Mouse (Mus musculus): Measurements from ENCODE around the gene Arhgef3. TPM values are rescaled to one million over a fixed set of nuclear protein-coding genes. Genes with fewer than 3 reads are reported as not detected.
A peak's percentile ranks its signal among the peaks of the same experiment; 100 is the strongest.

Arhgef3 gene
- polyA plus RNA-seq, 1 experiment from 2014 or later, result 1.6 TPM

DNA sequence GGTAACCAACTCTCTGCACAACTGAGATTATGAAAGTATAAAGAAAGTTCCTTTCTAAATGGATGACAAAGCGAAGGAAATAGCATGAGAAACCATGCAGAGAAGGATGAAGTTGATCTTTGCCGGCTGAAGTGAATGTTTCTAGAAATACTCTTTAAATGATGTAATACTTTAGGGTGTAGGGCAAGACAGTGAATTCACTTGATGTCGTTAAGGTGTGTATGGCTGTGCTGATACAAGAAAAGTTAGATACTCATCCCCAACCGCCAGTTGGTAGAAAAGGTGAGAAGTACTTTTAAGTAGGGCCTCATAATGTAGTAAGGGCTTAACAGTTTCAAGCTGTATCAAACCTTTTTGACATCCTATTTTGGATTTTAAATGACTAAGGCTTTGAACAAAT is 315.6 kb downstream of the Arhgef3 start:
- peak overlapping the region; percentile 71 for H3K4me3 ChIP-seq
- peaks cover 19% of the 10 kb centered on the region for H3K27me3 ChIP-seq (ENCODE audit: low read depth, poor library complexity, severe bottlenecking)
- H3K27ac ChIP-seq (replicated peaks), result no peak overlapping the region
- H3K36me3 ChIP-seq, result peaks cover 50% of the 10 kb centered on the region
- H3K9me3 ChIP-seq (replicated peaks), result peaks cover 18% of the 10 kb centered on the region
- 94% methylated on average over 4 of the region's 4 CpGs for WGBS
- DNase-seq (ENCODE audit: low spot score), result no peak
- peaks cover 22% of the 10 kb centered on the region for H3K4me1 ChIP-seq

DNA sequence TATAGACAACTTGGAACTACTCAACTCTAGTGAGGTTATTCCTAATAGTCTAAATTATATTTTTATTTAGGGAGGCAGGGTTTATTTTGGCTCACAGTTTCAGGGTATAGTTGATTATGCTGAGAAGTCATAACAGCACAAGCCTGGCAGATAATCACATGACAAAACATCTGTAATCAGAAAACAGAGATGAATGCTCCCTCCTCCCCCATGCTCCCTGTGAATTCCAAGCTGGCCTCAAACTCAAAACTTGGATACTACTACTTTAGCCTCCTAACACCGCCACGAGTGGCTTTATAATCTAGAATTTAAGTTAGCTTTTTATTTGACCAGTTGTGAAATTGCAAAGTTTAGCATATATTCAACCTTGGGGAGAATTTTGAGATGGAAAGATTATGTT is 317.4 kb downstream of the Arhgef3 start:
- no peak overlapping the region for H3K27ac ChIP-seq (replicated peaks)
- H3K4me3 ChIP-seq, result no peak overlapping the region
- H3K27me3 ChIP-seq (ENCODE audit: low read depth, poor library complexity, severe bottlenecking), result peaks cover 13% of the 10 kb centered on the region
- peaks cover 22% of the 10 kb centered on the region for H3K4me1 ChIP-seq
- 97% methylated on average over 2 of the region's 2 CpGs for WGBS
- peaks cover 18% of the 10 kb centered on the region for H3K9me3 ChIP-seq (replicated peaks)
- peaks cover 65% of the 10 kb centered on the region for H3K36me3 ChIP-seq
- DNase-seq (ENCODE audit: low spot score), result no peak

DNA sequence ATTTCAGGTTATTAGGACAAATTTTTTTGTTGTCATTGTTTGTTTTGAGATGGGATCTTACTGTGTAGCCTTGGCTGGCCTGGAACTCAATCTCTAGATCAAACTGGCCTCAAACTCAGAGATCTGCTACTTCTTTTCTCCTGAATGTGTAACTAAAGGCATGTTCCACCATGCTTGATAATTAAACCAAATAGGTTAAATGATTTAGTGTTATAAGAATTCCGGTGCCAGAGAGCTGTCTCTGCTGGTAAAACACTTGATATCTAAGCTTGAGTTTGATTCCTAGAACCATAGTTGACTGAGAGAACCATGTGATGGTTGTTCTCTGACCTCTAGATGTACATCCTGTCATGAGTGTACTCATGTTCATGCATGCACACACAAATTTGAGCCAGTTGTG is 321.4 kb downstream of the Arhgef3 start:
- H3K36me3 ChIP-seq, result peaks cover 75% of the 10 kb centered on the region
- DNase-seq (ENCODE audit: low spot score), result no peak
- no peak overlapping the region for H3K4me3 ChIP-seq
- H3K27me3 ChIP-seq (ENCODE audit: low read depth, poor library complexity, severe bottlenecking), result no peaks in the 10 kb centered on the region
- H3K27ac ChIP-seq (replicated peaks), result no peak overlapping the region
- WGBS, result 98% methylated on average over 1 of the region's 1 CpGs
- no peaks in the 10 kb centered on the region for H3K4me1 ChIP-seq
- 0 out of 2 replicates have a peak, but pooled peaks cover 3% of the 10 kb centered on the region for H3K9me3 ChIP-seq (replicated peaks)

DNA sequence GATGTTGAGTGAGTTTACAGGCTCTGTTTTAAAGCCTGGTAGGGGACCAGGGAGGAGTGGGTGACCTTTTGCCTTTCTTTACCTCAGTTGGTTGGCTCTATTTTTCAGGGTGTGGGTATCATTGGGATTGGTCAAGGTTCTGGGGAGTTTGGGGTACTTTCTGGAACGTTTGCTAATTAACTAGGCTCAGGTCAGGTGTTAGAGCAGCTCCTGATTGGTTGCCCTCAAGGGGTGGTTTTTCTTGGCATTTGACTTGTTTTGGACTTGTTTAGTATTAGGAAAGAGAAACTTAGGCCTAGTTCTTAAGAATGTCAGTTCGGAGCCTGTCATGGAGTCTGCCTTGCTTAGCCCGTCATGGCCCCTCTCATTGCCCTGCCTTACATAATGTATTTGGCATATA is 322.1 kb downstream of the Arhgef3 start:
- WGBS, result 91% methylated on average over 3 of the region's 3 CpGs
- peaks cover 73% of the 10 kb centered on the region for H3K36me3 ChIP-seq

DNA sequence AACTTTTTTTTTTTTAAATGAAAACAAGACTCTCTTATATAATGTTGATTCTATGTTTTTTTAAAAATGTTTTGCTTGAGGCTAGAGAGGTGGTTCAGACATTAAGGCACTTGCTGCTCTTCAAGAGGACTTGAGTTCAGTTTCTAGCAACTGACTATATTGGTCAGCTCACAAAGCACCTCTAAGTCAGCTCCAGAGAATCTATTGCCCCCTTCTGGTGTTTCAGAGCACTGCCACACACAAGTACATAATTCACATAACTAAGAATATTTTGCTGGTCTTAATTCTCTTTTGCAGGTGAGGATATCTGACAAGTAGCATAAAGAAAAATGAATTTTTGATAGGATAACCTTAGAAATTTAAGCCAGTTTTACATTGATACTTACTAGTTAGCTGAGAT is 326.2 kb downstream of the Arhgef3 start:
- Histone ChIP-seq H3K27me3 (ENCODE audit: low read depth, poor library complexity, severe bottlenecking) (no peaks in the 10 kb centered on the region), H3K27ac (replicated peaks) (no peak overlapping the region), H3K9me3 (replicated peaks) (no peaks in the 10 kb centered on the region), H3K36me3 (peaks cover 73% of the 10 kb centered on the region), H3K4me1 (no peaks in the 10 kb centered on the region), H3K4me3 (no peak overlapping the region)
- no peak for DNase-seq (ENCODE audit: low spot score)

More for the DNA sequence above, 322.1 kb downstream of the Arhgef3 start:
- Histone ChIP-seq H3K27me3 (ENCODE audit: low read depth, poor library complexity, severe bottlenecking) (no peaks in the 10 kb centered on the region), H3K9me3 (replicated peaks) (no peaks in the 10 kb centered on the region), H3K4me1 (no peaks in the 10 kb centered on the region), H3K27ac (replicated peaks) (no peak overlapping the region), H3K4me3 (no peak overlapping the region)
- no peak for DNase-seq (ENCODE audit: low spot score)

DNA sequence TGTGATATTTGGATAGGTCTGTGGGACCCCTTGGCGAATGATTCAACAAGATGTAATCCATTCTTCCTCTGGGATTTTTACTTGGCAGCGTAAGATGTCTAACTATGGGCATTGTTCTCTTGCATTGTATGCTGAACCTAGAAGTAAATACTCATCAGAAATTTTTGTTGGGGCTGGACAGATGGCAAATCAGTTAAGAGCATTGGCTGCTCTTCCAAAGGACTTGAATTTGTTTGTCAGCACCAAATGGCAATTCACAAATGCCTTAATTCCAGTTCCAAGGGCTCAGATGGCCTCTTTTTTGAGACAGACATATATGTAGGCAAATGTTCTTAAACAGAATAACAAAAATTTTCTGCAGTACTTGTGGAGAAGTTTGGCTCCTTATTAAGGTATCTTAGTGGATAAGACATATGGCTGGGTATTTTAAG is 330.2 kb downstream of the Arhgef3 start:
- Histone ChIP-seq H3K9me3 (replicated peaks) (no peaks in the 10 kb centered on the region), H3K4me1 (no peaks in the 10 kb centered on the region), H3K4me3 (no peak overlapping the region), H3K27me3 (ENCODE audit: low read depth, poor library complexity, severe bottlenecking) (no peaks in the 10 kb centered on the region), H3K27ac (replicated peaks) (no peak overlapping the region), H3K36me3 (peaks cover 89% of the 10 kb centered on the region)
- 83% methylated on average over 2 of the region's 2 CpGs for WGBS
- no peak for DNase-seq (ENCODE audit: low spot score)

DNA sequence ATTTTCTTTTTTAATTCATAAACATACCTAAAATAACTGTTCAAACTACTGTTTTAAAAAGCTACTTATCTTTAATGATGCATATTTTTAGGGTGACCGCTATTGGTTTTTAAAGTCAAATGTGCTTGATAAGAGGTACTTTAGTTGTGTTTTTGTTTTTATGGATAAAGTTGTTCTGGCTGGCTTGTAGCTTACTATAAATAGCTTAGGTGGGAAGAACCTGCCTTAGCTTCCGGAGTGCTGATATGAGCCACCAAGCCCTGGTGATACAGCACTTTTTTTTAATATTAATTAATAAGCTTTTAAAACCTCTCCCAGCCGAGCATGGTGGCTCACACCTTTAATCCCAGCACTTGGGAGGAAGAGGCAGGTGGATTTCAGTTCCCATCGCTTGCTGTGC is 332.3 kb downstream of the Arhgef3 start:
- H3K9me3 ChIP-seq (replicated peaks), result no peaks in the 10 kb centered on the region
- no peaks in the 10 kb centered on the region for H3K4me1 ChIP-seq
- no peak for DNase-seq (ENCODE audit: low spot score)
- 91% methylated on average over 4 of the region's 4 CpGs for WGBS
- no peak overlapping the region for H3K4me3 ChIP-seq
- H3K27ac ChIP-seq (replicated peaks), result no peak overlapping the region
- H3K36me3 ChIP-seq, result peaks cover 92% of the 10 kb centered on the region
- no peaks in the 10 kb centered on the region for H3K27me3 ChIP-seq (ENCODE audit: low read depth, poor library complexity, severe bottlenecking)

Small RNA genes within 50 kb of the gene (microRNA-seq; reads per million reads assigned to microRNA genes)
- not detected for gene Gm23633

Other genes with a start within 250 kb of the Arhgef3 start
- not detected in 2 replicates for gene Asb14, start 220.3 kb upstream of the Arhgef3 start, polyA plus RNA-seq (2016; fragmentation: Nextera tagmentation; extraction: Ambion mirVana)
- 26.1 and 30.1 TPM in 2 replicates for gene Appl1, start 143.7 kb upstream of the Arhgef3 start, polyA plus RNA-seq (2016; fragmentation: Nextera tagmentation; extraction: Ambion mirVana)
- gene Hesx1, start 120.5 kb upstream of the Arhgef3 start, polyA plus RNA-seq (2016; fragmentation: Nextera tagmentation; extraction: Ambion mirVana), result 0.39 and 1.1 TPM in 2 replicates
- 6.4 and 7.6 TPM in 2 replicates for gene Il17rd, start 76.0 kb upstream of the Arhgef3 start, polyA plus RNA-seq (2016; fragmentation: Nextera tagmentation; extraction: Ambion mirVana)

Data from midbrain, embryonic 10.5 days (tissue).